Mouse (Mus musculus) bone marrow macrophage, adult 2 months (primary cell): ENCODE results near the gene Wfdc2.

ENCODE experiments used
- CTCF ChIP-seq: IDR thresholded peaks from 2 replicates; pipeline ENCODE4 v1.5.1; 2012; ENCODE audit warnings: low read depth, mild to moderate bottlenecking, low read length, moderate library complexity
- POLR2A ChIP-seq: IDR thresholded peaks from 2 replicates; pipeline ENCODE4 v1.6.1; 2012; ENCODE audit warnings: mild to moderate bottlenecking, low read depth, low read length, borderline replicate concordance

GRCm38 (mm10) chr2:164534315-164534714 lies 27.9 kb upstream of the Wfdc2 start:
- TF ChIP-seq CTCF (no peak), POLR2A (no peak)
